Mouse (Mus musculus): ENCODE measurements at regions not wholly inside any gene's neighbourhood (a gene's known extent, or its start where the extent isn't known, plus 50 kb on each side); places are given as distances from the start of the nearest gene placed in this dataset.

DNA sequence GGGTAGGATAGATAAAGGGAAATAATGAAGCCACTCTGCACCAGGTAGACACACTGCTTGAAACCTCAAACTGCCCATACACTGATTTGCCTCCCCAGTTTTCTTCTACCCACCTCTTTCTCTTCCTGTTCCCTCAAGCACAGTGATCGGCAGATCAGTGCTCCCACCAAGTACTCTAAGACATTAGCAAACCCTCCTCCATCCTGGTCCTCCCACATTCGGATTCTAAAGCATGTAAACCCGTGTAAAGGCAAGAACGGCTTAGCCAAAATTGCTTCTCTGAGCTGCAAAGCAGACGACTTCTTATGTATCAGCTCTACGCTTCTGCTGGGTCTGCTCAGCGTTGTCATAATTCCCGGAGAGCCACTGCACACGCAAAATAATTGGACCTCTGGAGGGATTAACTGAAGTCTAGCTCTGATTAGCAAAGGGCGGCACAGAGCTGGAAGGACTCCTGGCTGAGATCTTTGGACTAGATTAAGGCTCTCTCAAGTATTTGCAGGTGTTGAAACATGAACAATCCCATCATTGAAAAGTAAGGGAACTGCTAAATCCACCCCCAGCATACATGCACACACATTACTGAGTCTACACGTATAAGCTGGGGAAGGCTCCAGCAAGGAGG is 67.2 kb downstream of the Mtx3 start:
- no peak for DNase-seq (ENCODE audit: low spot score in 2 of 2)

DNA sequence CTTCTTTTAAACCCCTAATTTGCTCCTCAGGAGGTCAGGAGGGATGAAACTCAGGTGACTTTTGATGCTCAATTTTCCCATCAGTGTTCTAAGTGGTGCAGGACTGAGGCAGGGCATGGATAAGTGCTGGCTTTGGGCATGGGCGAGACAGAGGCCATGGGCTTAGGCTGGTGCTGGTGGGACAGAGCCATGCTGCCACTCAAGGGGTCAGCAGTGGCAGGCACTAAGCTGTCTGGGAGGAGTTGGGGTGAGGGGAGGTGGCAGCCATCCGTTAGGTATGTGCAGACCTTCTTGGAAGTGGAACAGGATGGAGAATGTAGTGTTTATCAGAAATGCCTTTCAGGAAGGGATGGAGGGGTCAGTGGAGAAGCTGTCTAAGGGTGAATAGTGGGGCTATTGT is 68.1 kb downstream of the Mtx3 start:
- no peak for DNase-seq (ENCODE audit: low spot score in 2 of 2)

DNA sequence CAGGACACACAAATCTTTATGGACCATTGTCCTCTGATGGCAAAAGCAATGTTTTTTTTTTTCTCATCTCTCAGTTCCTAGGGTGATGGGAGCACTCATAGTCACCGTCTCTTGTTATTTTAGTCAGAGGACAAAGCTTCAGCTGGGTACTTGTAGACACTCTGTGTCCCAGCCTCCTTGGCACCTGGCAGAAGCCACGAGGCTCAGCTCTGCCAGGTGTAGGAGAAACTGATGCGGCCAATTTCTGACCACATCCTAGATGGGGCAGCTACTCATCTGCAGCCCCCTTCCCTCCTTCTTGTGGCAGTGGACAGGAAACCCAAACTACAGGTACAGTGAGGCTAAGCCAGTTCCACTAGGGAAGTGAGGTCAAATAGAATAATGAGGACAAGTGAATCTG is 70.1 kb downstream of the Mtx3 start:
- no peak for DNase-seq (ENCODE audit: low spot score in 2 of 2)

DNA sequence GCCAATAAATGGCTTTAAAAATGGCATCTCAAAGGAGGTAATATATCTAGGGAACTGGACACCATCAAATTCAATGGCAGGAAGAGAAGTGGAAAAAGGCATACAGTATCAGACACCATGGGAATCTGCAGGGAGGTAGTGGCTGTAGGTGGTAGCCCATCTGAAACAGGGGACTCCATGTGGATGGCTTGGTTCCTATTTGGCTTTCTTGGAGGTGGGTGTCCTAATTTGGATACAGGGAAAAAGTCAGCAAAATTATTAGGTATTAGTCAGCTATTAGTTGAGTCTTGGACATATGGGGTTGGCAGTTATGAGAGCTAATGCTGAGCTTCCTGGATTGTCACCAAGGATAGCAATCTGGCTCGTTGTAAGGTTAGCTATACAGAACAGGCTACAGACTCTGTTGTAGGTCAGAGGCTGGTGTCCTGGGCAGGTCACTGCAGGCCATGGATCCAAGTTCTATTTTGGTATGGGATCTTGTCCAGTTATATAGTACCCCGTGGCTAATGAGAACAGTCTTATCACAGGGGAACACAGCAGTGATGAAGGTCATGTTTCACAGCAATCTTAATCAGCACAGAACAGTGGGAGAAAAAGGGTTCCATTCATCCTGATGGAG is 70.8 kb downstream of the Mtx3 start:
- no peak for DNase-seq (ENCODE audit: low spot score in 2 of 2)

DNA sequence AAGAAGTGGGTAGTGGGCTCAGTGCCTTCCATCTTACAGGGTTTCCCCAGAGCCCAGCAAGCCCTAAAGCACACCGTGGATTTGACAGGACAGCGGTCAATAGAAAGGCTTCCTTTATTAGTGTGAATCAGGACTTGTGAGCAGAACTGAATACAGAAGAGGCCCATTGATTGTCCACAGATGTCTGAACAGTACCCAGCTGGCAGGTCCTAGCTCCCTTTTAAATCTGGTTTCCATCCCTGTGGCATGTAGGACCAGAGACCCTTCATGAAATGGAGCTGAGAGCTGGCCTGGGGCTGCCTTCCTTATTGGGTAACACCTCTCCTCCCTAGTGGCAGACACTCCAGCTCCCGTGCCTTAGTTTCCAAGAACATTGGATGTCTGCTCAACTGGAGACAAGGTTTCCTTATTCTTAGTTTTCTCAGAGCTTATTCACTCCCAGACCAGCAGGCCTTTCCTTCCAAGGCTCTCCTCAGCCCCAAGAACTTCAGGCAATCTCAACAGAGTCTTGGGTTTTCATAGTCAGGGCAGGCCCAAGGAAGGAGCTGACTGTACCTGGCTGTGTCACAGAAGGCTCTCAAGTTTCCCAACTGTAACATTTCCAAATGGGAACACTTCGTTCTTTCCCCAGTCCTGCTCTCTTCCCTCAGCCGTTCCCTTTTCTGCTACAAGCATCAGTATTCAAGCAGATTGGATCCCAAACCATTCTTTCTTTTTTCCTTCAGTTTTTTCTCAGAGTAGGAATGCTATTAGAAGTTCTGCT is 71.6 kb downstream of the Mtx3 start:
- no peak for DNase-seq (ENCODE audit: low spot score in 2 of 2)

DNA sequence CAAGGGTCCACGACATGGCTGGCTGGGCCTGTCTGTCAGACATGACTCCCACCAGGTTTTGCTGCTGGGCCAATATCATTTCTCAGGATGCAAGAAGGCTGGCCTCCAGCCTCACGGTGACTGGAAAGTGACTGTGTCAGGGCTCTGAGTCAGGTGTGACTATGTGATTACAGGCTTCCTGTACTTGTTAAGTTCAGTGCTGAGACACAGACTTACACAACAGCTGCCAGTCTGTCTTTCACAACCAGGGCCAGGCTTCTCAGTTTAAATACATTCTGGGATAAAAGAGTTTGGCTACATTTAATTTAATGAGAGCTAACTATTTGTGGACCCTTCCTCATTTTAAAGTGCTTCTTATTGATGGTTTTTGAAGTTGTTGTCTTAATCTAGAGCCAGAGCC is 75.3 kb downstream of the Mtx3 start:
- no peak for DNase-seq (ENCODE audit: low spot score in 2 of 2)

DNA sequence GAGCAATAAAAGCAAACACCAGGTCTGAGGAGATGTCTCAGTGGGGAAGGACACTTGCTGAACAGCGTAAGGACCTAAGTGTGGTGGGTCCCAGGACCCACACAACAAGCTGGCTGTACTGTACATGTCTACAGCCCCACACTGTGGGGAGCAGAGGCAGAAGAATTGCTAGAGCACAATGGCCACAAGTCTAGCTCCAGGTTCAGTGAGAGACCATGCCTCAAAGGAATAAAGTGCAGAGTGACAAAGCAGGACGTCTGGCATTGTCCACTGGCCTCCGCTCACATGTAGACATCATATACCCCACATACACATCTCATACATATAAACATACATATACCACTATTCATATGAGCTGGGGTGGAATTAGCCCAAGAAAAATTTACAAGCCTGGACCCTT is 77.4 kb downstream of the Mtx3 start:
- DNase-seq (ENCODE audit: low spot score in 2 of 2): no peak

DNA sequence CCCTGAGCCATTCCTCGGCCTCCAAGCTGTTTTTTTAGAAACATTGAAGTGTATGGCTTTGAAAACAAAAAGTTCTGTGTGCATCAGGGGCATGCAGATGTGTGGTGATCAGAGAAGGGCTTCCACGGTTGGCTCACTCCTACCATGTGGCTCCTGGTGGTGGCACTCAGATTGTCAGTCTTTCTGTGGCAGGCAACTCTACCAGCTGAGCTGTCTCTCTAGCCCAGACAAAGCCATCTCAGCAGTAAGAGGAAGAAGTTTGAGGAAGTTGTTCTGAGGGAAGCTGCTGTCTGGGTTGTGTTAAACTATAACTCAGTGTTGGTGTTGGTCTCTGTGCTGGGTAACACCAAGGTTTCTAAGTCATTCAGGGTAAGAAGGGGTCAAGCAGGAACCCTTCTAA is 78.9 kb downstream of the Mtx3 start:
- DNase-seq (ENCODE audit: low spot score in 2 of 2): no peak

DNA sequence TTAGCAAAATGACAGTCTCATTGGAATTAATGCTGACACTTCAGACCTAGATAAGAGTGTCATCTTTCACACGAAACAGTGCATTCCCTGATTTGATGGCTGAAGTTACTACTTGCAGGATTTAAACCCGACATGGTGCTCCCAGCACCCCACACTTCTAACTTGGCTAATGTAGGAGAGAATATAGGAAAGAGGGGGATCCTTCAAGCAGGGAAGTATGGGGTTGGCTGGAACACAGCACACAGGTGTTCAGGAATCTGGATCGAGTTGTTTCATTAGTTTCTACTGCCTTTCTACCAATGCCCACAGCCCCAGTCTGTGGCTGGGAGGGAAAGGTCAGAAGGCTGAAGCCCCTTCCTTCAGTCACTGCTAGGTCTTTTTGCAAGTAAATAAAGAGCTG is 79.5 kb downstream of the Mtx3 start:
- DNase-seq (ENCODE audit: low spot score in 2 of 2): no peak

DNA sequence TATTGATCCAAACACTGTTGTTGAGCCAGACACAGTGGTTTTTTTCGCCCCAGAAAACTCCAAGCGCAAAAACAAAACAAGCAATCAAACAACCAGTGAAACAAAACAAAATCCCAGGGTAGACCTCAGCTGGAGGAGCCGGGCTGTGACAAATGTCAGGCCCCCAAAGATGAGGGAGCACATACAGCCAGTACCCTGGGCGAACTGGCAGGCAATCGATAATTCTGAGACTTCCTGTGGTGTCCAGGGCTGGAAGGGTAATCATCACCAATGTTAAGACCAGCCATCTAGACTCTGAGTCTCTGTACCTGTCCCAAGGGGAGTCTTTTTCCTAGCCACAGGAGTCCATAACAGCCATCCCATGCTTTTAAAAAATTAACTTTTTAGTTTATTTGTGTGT is 80.6 kb downstream of the Mtx3 start:
- no peak for DNase-seq (ENCODE audit: low spot score in 2 of 2)

DNA sequence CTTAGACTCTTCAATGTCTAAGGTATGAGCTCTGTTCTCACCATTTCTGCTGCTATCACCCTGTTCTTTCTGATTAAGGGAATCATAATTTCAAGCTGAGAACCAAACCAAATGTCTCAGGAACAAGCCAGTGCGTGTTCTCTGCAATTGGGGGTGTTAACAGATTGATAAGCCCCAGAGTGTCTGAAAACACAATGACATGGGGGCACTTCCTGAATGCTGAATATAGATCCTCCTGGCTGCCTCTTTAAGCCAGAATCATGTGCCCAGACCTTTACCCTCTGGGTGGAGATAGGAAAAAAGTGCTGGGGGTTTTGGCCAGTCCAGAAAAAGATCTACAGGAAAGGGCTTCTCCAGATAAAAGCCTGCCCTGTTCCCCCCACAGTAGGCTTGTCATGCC is 84.0 kb downstream of the Mtx3 start:
- no peak for DNase-seq (ENCODE audit: low spot score in 2 of 2)

DNA sequence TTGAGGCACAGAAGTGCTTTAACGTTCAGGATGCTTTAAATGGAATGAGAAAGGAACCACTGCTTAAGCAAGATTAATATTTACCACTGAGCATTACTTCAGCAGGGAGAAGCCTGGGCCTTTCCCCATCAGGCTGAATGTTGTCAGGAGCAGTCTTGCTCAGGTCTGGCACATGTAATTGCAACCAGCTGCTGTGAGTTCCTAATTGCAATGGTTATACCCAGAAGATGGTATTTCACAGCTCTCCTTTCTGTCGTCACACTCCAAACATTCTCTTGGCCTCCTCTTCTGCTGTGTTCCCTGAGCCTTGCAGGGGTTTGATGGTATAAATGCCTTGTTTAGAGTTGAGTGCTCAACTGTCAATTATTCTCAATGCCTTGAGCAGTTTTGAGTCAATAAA is 87.1 kb downstream of the Mtx3 start:
- no peak for DNase-seq (ENCODE audit: low spot score in 2 of 2)

DNA sequence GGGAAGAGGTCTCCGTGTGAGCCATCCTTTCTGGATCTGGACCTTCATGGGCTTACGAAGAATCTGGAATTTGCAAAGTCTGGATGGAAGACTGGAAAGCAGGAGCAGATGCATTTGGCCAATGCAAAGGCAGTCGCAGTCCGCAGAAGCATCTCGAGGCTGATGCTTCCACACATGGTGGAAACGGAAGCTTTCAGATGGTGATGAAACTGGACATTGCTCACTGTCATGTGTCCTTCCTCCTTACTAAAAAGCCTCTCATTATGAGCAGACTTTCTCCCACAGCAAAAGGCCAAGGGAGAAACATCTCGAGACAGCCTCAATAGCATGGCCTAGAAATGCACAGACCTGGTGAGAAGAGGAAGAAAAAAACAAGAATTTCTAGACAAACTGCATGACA is 94.5 kb downstream of the Mtx3 start:
- DNase-seq (ENCODE audit: low spot score in 2 of 2): no peak

DNA sequence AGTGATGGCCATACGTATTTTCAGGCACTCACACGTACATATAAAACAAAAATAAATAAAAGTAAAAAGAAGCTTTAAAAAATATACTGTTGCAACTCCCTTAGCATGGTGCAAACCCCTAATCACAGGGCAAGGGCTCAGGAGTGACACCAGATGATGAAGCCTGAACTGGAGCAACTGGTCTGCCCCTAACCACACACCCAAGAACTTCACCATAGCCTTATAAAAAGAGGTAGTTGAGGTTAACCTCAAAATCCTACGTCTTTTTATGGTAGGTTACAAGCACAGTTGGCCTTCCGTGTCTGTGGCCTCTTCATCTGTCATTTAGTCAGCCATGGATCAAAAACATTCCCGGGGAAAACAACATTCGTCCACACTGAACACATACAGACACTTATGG is 96.0 kb downstream of the Mtx3 start:
- DNase-seq (ENCODE audit: low spot score in 2 of 2): no peak

DNA sequence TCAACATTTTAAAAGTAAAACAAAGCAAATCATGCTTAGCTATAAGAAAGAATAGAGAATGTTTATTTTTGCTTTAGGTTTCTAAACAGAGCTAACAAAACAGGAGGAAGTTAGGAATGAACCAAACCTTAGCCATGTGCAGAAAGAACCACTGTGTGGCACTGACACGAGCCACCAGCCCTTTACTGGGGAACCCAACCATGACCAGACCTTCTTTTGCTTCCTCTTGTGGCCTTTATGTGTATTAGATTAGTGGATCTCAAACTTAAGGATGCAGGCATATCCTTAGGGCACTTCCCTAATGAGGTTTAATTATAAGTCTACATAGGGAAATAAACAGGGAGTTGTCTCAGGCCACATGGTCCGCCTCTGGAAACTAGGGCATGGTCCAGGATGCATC is 104.0 kb downstream of the Mtx3 start:
- DNase-seq (ENCODE audit: low spot score in 2 of 2): no peak

DNA sequence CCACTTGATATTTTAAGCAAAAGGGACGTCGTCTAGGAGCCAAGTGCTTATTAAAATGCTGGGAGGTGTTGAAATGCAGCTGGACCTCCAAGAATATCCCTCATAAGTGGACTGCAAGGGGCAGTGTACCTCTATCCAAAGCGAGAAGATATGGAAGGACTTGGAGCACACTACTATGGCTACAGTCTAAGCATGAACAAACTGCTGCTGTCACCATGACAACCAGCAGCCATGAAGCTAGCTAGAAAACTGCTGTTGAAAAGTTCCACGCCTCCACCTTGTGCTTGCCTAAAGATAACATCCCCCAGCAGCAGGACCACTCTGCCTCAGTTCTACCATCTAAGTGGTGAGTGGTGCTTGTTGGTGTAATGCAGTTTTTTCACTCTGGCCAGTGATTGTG is 115.5 kb downstream of the Mtx3 start:
- no peak for DNase-seq (ENCODE audit: low spot score in 2 of 2)

DNA sequence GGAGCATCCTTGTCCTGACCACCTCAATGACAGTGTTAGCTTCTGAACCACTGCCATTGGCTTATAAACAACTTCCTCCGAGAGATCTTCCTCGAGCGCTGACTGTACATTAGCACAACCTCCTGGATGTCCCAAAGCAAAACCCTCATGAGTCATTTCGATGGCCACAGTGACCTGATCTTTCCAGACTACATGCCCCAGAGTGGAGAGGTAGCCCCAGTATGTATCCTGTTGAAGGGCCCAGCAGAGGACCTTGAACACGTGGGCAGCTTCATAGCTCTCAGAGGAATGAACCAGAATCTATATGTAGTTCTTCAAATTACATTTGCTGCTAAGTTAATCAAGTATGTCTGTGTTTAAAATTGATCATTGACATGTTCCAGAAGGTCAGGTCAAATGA is 118.1 kb downstream of the Mtx3 start:
- no peak for DNase-seq (ENCODE audit: low spot score in 2 of 2)

DNA sequence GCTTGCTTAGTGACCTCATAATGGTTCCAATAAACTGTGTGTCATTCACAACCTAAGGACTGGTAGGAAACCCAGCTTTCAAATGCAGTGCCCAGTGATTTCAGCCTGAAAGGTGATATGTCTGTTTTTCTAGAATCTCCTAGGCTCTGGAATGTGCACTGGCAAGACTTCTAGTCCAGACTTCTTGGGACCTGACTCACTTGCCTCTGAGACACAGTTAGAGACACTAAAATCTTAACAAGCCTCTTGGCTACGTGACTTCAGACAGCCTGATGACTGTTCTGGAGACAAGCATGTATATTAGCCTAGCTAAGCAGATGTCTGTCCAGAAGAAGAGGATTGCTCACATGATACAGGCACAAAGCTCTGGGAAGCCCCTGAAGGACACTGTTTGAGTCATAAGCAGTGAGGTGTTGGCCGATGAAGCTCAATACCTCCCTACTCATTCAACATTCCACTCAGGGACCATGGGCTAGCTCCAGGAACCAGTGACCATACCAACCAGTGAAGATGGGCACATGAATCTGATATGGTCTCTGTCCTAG is 118.9 kb downstream of the Mtx3 start:
- DNase-seq (ENCODE audit: low spot score in 2 of 2): no peak

DNA sequence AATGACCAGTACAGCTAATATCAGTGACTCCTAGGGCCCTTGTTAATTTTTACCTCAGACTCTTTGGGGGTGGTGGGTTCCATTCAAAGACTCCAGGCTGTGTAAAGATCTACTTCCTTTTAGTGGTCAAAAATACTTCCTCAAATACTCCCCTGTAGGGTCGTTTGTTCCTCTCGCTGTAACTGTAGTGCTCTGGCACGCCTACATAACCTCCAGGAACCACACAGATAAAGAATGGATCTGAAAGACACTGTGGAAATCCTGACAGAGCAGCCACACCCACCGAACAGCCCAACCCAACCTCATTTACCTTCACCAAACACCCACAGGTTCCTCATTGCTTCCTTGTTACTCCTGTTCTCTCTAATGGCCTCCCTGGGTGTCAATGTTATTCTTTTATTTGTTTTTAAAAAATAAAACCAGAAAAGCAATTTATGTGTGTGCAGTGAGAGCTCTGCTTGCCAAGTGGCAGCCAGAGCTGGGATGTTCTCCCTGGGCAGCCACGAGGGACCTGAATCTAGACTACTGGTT is 119.7 kb downstream of the Mtx3 start:
- DNase-seq (ENCODE audit: low spot score in 2 of 2): no peak

DNA sequence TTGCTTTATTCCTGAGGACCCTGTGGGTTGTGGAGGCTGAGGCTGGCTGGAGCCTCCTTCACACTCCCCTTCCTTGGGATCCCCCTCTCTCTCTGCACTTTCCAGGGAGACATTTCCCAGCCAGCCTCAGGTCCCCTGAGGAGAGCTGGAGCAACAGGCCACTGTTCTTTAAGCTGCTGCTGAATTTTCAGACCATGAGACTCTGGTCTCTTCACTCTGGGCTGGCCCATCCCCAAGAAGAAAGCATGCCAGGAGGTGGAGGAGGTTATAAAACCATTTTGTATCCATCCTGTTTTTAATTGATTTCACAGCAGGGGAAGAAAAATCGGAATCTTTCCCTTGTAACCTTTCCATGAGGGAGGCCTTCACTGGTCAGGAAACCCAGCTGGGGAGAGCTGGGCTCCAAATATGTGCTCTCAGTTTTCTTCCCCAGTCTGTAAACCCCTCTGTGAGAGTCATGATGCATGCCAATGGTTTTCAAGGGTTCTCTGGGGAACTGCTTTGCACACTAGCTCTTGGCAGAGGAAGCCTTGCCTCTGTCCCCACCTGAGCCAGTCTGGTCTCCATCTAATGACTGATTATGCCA is 122.6 kb downstream of the Mtx3 start:
- no peak for DNase-seq (ENCODE audit: low spot score in 2 of 2)

DNA sequence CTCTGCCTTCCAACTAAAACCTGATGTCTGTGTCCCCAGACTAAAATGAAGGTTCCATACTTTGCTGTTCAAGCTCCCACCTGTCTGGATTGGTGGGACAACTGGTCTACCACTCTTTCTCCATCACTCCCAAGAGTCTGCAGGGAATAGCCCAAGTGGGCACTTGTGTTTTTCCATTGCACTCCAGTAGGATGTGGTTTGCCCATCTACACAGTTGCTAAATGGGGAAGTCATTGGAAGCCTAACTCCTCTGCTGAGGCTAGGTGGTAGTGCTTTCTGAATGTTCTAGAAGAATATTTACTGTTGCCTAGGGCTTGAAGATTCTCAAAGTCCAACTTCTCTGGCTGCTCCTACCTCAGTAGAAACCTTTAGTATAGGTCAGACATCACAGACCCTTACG is 125.0 kb downstream of the Mtx3 start:
- DNase-seq (ENCODE audit: low spot score in 2 of 2): no peak

DNA sequence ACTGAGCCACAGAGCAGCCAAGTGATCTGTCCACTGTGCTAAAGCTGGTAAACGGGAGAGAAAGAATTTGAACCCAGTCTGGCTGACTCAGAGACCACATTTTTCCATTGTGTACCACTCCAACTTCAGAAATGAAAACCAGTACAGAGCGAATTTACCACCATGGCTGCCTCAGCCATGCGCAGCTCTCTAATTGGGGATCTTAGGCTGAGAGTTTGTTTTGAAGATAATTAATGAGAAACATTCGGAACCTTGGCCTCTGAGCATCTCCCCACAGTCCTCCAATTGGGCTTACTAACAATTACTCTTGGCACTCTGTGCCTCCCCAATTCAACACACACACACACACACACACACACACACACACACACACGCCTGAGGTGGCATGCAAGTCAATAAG is 128.3 kb downstream of the Mtx3 start:
- no peak for DNase-seq (ENCODE audit: low spot score in 2 of 2)

DNA sequence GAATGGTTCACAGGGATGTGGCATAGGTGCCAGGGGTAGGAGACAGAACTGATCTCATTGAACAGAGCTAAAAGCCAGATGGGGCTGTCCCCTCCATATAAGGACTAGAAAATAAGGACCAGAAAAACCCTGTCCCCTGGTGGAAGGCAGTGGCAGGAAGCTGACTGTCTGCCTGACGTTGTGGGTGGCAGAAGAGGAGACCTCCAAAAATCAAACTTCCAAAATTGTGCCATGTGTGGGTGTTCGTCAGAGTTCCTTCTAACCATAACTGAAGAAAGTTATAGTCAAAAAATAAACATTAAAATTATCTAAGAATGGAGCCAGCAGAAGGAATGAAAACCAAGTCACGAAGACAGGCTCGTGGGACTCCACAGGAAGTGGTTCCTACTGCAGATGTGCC is 129.2 kb downstream of the Mtx3 start:
- no peak for DNase-seq (ENCODE audit: low spot score in 2 of 2)

Measured in cerebellum, postnatal 4 days (tissue).